Mouse (Mus musculus) embryonic facial prominence, embryonic 14.5 days (tissue): ENCODE measurements around the gene Zfp697. TPM values are rescaled to one million over a fixed set of nuclear protein-coding genes. Genes with fewer than 3 reads are reported as not detected.
"Not testable (repeated sequence)": the region's sequence is repeated elsewhere in the genome, so short reads cannot be mapped to it uniquely, and the experiment has no call there.

ENCODE experiments used
- ATAC-seq: fragments of 200-750 bp; cut with Nextera tagmentation; 2 replicates; pipeline ENCODE4 v1.8.0; 2017; ENCODE audit warnings: low read depth, moderate number of reproducible peaks, moderate TSS enrichment
- DNase-seq: peaks from one replicate; pipeline ENCODE4 v3.0.0-alpha.2; 2015; ENCODE audit warnings: low spot score
- H3K27ac ChIP-seq: fragments of 300-500 bp; sonication (generic); replicated peaks from 2 replicates; pipeline ENCODE4 v1.5.1; 2014; ENCODE audit warnings: low read depth, mild to moderate bottlenecking, low read length, moderate library complexity
- H3K27me3 ChIP-seq: fragments of 300-500 bp; sonication (generic); replicated peaks from 2 replicates; pipeline ENCODE4 v1.6.1; 2014; ENCODE audit warnings: low read length; ENCODE audit not compliant: control insufficient read depth, insufficient read depth
- H3K36me3 ChIP-seq: fragments of 300-500 bp; sonication (generic); 2 replicates; pipeline ENCODE4 v1.6.1; 2014; ENCODE audit warnings: low read length, mixed read lengths; ENCODE audit not compliant: control insufficient read depth, insufficient read depth
- H3K4me1 ChIP-seq: fragments of 300-500 bp; sonication (generic); 2 replicates; pipeline ENCODE4 v1.6.1; 2014; ENCODE audit warnings: antibody characterized with exemption, low read length; ENCODE audit not compliant: control insufficient read depth, insufficient read depth
- H3K4me2 ChIP-seq: fragments of 300-500 bp; sonication (generic); 2 replicates; pipeline ENCODE4 v1.6.1; 2014; ENCODE audit warnings: low read depth, mild to moderate bottlenecking, low read length, moderate library complexity, mixed read lengths
- H3K4me3 ChIP-seq: fragments of 300-500 bp; sonication (generic); 2 replicates; pipeline ENCODE4 v1.5.1; 2014; ENCODE audit warnings: low read depth, mild to moderate bottlenecking, low read length
- H3K9ac ChIP-seq: fragments of 300-500 bp; sonication (generic); 2 replicates; pipeline ENCODE4 v1.6.1; 2014; ENCODE audit warnings: low read depth, mild to moderate bottlenecking, low read length, moderate library complexity, mixed read lengths
- H3K9me3 ChIP-seq: fragments of 300-500 bp; sonication (generic); 2 replicates; pipeline ENCODE4 v1.6.1; 2016; ENCODE audit warnings: low read length; ENCODE audit not compliant: control insufficient read depth
- WGBS: fragments of 180-500 bp; shearing (Covaris S2); extraction: QIAGEN DNeasy Blood & Tissue Kit; methylation state at CpG from one replicate; pipeline ENCODE4 v1.1.7; 2014; 5-methylcytosine and 5-hydroxymethylcytosine counted together
- polyA plus RNA-seq: library from polyadenylated mRNA; unstranded; fragments of >200 nt; fragmentation: Nextera tagmentation; extraction: Ambion mirVana; gene quantifications from 2 replicates; pipeline ENCODE4 v1.2.1, GENCODE M21; 2014

The Zfp697 gene
- polyA plus RNA-seq, 1 experiment from 2014 or later = 4.8 TPM

- 41% methylated on average over 3 of the region's 3 CpGs for WGBS
- not testable (repeated sequence) for H3K4me2 ChIP-seq, DNase-seq, H3K9me3 ChIP-seq, H3K9ac ChIP-seq, H3K4me1 ChIP-seq, H3K27me3 ChIP-seq, H3K36me3 ChIP-seq, H3K4me3 ChIP-seq, H3K27ac ChIP-seq, ATAC-seq
Measured at GRCm38 (mm10) chr3:98442245-98442644, 60.0 kb downstream of the Zfp697 start.

- ATAC-seq = 0 out of 2 replicates have a peak, but pooled peaks have one; percentile 55
- H3K27me3 ChIP-seq, H3K4me1 ChIP-seq, H3K4me3 ChIP-seq, H3K9ac ChIP-seq, H3K9me3 ChIP-seq, H3K4me2 ChIP-seq, H3K27ac ChIP-seq, H3K36me3 ChIP-seq, DNase-seq: not testable (repeated sequence)
- 19% methylated on average over 3 of the region's 3 CpGs for WGBS
Measured at GRCm38 (mm10) chr3:98443149-98443779, 61.0 kb downstream of the Zfp697 start.

GRCm38 (mm10) chr3:98443924-98444323, 61.7 kb downstream of the Zfp697 start:
- WGBS = 86% methylated on average over 1 of the region's 1 CpGs
- not testable (repeated sequence) for ATAC-seq, H3K9ac ChIP-seq, H3K4me1 ChIP-seq, H3K9me3 ChIP-seq, H3K27me3 ChIP-seq, H3K4me3 ChIP-seq, H3K36me3 ChIP-seq, DNase-seq, H3K27ac ChIP-seq, H3K4me2 ChIP-seq

GRCm38 (mm10) chr3:98453786-98454185, 71.5 kb downstream of the Zfp697 start:
- H3K36me3 ChIP-seq, H3K9me3 ChIP-seq, DNase-seq, H3K9ac ChIP-seq, H3K4me2 ChIP-seq, ATAC-seq, H3K4me1 ChIP-seq, H3K27me3 ChIP-seq, H3K27ac ChIP-seq, H3K4me3 ChIP-seq: not testable (repeated sequence)
- WGBS = 67% methylated on average over 5 of the region's 5 CpGs

- H3K4me2 ChIP-seq, H3K4me1 ChIP-seq, H3K27ac ChIP-seq, H3K9ac ChIP-seq, DNase-seq, H3K9me3 ChIP-seq, H3K27me3 ChIP-seq, H3K4me3 ChIP-seq, H3K36me3 ChIP-seq, ATAC-seq: not testable (repeated sequence)
- WGBS = no CpG with 5 or more reads among the region's 1 CpGs
Measured at GRCm38 (mm10) chr3:98457026-98457425, 74.8 kb downstream of the Zfp697 start, which contains the start of gene Gm4450. Gm4450 (minus strand) TSS chr3:98457126.

DNA sequence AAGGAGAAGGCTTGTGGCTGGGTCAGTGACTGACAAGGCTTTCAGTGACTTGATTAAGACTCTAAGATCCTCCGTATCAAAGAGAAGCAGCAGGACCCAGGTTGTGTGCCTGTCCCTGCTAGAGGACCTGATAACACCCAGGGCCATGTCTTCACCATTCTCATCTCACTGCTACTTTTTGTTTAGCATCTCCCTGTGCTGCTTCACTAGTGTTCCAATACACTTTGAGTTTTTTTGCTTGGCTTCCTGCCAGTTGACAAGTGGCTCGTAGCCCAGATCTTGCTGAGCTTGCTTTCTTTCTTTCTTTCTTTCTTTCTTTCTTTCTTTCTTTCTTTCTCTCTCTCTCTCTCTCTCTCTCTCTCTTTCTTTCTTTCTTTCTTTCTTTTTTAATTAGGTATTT, 87.1 kb downstream of the Zfp697 start:
- not testable (repeated sequence) for H3K4me3 ChIP-seq, H3K27ac ChIP-seq, H3K9ac ChIP-seq, H3K4me1 ChIP-seq, H3K27me3 ChIP-seq, H3K36me3 ChIP-seq, DNase-seq, H3K9me3 ChIP-seq, H3K4me2 ChIP-seq, ATAC-seq
- 29% methylated on average over 1 of the region's 2 CpGs for WGBS

GRCm38 (mm10) chr3:98471057-98471456, 88.8 kb downstream of the Zfp697 start:
- not testable (repeated sequence) for H3K36me3 ChIP-seq, H3K4me3 ChIP-seq, ATAC-seq, H3K27me3 ChIP-seq, H3K9me3 ChIP-seq, DNase-seq, H3K4me2 ChIP-seq, H3K9ac ChIP-seq, H3K4me1 ChIP-seq, H3K27ac ChIP-seq
- WGBS = no CpG with 5 or more reads among the region's 1 CpGs

DNA sequence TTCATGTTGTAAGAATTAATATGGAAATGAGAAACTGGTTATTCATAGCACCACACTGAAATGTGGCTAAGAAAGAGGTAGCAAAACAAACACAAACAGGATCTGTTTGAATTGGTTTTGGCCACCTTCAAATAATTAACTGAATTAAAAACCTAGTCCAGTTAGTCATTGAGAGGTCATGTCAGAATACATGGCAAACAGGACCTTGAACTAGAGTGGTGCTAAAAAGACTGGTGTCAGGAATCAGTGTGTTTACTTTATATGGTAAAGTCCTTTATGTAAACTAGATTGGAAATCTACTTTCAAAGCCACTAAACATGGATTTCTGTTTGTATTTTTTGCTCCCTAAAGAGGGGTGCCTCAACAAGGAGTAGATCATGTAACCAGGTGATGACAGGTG, 89.2 kb downstream of the Zfp697 start:
- not testable (repeated sequence) for H3K4me1 ChIP-seq, ATAC-seq, H3K36me3 ChIP-seq, H3K4me2 ChIP-seq, H3K4me3 ChIP-seq, H3K9me3 ChIP-seq, H3K9ac ChIP-seq, DNase-seq, H3K27ac ChIP-seq, H3K27me3 ChIP-seq

- not testable (repeated sequence) for H3K4me1 ChIP-seq, H3K36me3 ChIP-seq, H3K27me3 ChIP-seq, H3K27ac ChIP-seq, DNase-seq, H3K4me3 ChIP-seq, H3K9ac ChIP-seq, H3K9me3 ChIP-seq, H3K4me2 ChIP-seq, ATAC-seq
Measured at GRCm38 (mm10) chr3:98494184-98494583, 111.9 kb downstream of the Zfp697 start.
